Mouse (Mus musculus) cerebellum, adult 2 months (tissue): ENCODE data around the gene Plin4.
A peak's percentile ranks its signal among the peaks of the same experiment; 100 is the strongest.

Experiments used
- CTCF ChIP-seq: fragments of 200-500 bp; IDR thresholded peaks from 2 replicates; pipeline ENCODE4 v1.5.1; 2011; ENCODE audit warnings: low read depth, mild to moderate bottlenecking, control low read depth, low read length, moderate library complexity, borderline replicate concordance; ENCODE audit not compliant: insufficient read depth
- POLR2A ChIP-seq: fragments of 200-500 bp; IDR thresholded peaks from 2 replicates; pipeline ENCODE4 v1.6.1; 2011; ENCODE audit warnings: low read length, control low read depth, borderline replicate concordance; ENCODE audit not compliant: insufficient read depth

- TF ChIP-seq CTCF (no peak), POLR2A (peak; percentile 71)
Measured at GRCm38 (mm10) chr17:56078880-56079795, 30.5 kb downstream of the Plin4 start, which contains the start of gene Hdgfl2.
